Mouse (Mus musculus) kidney, embryonic 16.5 days (tissue): ENCODE data around the gene Fam69a. TPM values are rescaled to one million over a fixed set of nuclear protein-coding genes. Genes with fewer than 3 reads are reported as not detected.

ENCODE experiments used
- ATAC-seq: fragments of 200-750 bp; cut with Nextera tagmentation; 2 replicates; pipeline ENCODE4 v1.8.0; 2017; ENCODE audit warnings: moderate TSS enrichment; ENCODE audit not compliant: low FRiP score, low TSS enrichment
- H3K27ac ChIP-seq: fragments of 300-500 bp; sonication (generic); 2 replicates; pipeline ENCODE4 v1.5.1; 2014; ENCODE audit warnings: low read length
- H3K27me3 ChIP-seq: fragments of 300-500 bp; sonication (generic); 2 replicates; pipeline ENCODE4 v1.6.1; 2014; ENCODE audit warnings: low read length, control low read depth, mixed read lengths; ENCODE audit not compliant: insufficient read depth
- H3K36me3 ChIP-seq: fragments of 300-500 bp; sonication (generic); 2 replicates; pipeline ENCODE4 v1.6.1; 2014; ENCODE audit warnings: low read length, control low read depth, mixed read lengths; ENCODE audit not compliant: insufficient read depth
- H3K4me1 ChIP-seq: fragments of 300-500 bp; sonication (generic); 2 replicates; pipeline ENCODE4 v1.6.1; 2014; ENCODE audit warnings: low read length, control low read depth, mixed read lengths; ENCODE audit not compliant: insufficient read depth
- H3K4me2 ChIP-seq: fragments of 300-500 bp; sonication (generic); replicated peaks from 2 replicates; pipeline ENCODE4 v1.6.1; 2014; ENCODE audit warnings: low read depth, low read length
- H3K4me3 ChIP-seq: fragments of 300-500 bp; sonication (generic); 2 replicates; pipeline ENCODE4 v1.5.1; 2014; ENCODE audit warnings: mild to moderate bottlenecking, low read length
- H3K9ac ChIP-seq: fragments of 300-500 bp; sonication (generic); replicated peaks from 2 replicates; pipeline ENCODE4 v1.6.1; 2014; ENCODE audit warnings: low read length
- H3K9me3 ChIP-seq: fragments of 300-500 bp; sonication (generic); 2 replicates; pipeline ENCODE4 v1.6.1; 2016; ENCODE audit warnings: low read length, control low read depth
- WGBS: fragments of 180-500 bp; shearing (Covaris S2); extraction: QIAGEN DNeasy Blood & Tissue Kit; methylation state at CpG from one replicate; pipeline ENCODE4 v1.1.7; 2014; 5-methylcytosine and 5-hydroxymethylcytosine counted together
- polyA plus RNA-seq: library from polyadenylated mRNA; unstranded; fragments of >200 nt; fragmentation: Nextera tagmentation; extraction: Ambion mirVana; gene quantifications from 2 replicates; pipeline ENCODE4 v1.2.1, GENCODE M21; 2015

The Fam69a gene
- polyA plus RNA-seq, 1 experiment from 2014 or later = 20.8 TPM

DNA sequence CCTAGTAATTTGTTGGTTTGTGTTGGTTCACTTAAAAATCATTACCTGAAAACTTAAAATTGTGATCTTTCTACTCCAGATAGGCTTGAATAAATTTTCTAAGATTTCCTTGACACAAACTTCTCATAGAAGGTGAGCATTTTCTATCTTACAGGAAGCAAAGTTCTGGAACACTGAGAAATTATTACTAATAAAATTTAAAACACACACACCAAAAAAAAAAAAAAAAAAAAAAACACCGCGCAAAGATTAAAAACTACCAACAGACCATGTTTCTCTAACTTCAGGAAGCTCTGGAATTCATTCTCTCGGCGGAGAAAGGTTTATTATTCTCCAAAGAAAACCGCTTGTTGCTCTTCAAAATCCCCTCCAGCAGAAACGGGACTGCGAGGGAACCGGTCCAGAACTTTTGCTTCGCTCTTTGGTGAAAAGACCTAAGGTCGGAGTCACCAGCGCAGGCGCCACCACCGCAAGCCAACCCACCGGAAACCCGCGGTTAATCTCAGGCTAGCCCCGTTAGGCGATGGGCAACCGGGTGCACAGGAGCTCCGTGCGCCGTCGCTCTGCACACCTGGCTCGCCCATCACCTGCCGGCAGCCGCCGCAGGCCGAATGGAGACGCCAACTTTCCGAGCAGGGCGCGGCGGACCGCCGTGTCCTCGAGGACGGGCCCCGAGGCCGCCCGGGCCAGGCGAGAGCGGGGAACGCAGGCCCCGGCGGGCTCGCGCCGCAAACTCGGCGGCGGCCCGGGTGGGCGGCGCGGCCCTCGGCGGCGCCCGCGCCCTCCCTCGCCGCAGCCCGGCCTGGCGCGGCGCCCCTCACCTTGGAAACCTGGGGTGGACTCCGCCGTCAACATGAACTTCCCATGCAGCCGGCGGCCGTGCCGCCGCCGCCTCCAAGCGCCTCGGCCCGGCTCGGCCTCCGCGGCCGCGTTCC lies 118.6 kb downstream of the Fam69a start:
- H3K9ac ChIP-seq = peak overlapping the region; percentile 97
- H3K4me2 ChIP-seq = peak overlapping the region; percentile 53
- H3K36me3 ChIP-seq = no peaks in the 10 kb centered on the region
- H3K9me3 ChIP-seq = no peaks in the 10 kb centered on the region
- under 1% methylated on average over 68 of the region's 82 CpGs for WGBS
- peak overlapping the region; percentile 95 for H3K27ac ChIP-seq
- H3K4me1 ChIP-seq = peaks cover 16% of the 10 kb centered on the region
- no peaks in the 10 kb centered on the region for H3K27me3 ChIP-seq
- peak overlapping the region; percentile 74 for H3K4me3 ChIP-seq
- peak; percentile 78 for ATAC-seq

DNA sequence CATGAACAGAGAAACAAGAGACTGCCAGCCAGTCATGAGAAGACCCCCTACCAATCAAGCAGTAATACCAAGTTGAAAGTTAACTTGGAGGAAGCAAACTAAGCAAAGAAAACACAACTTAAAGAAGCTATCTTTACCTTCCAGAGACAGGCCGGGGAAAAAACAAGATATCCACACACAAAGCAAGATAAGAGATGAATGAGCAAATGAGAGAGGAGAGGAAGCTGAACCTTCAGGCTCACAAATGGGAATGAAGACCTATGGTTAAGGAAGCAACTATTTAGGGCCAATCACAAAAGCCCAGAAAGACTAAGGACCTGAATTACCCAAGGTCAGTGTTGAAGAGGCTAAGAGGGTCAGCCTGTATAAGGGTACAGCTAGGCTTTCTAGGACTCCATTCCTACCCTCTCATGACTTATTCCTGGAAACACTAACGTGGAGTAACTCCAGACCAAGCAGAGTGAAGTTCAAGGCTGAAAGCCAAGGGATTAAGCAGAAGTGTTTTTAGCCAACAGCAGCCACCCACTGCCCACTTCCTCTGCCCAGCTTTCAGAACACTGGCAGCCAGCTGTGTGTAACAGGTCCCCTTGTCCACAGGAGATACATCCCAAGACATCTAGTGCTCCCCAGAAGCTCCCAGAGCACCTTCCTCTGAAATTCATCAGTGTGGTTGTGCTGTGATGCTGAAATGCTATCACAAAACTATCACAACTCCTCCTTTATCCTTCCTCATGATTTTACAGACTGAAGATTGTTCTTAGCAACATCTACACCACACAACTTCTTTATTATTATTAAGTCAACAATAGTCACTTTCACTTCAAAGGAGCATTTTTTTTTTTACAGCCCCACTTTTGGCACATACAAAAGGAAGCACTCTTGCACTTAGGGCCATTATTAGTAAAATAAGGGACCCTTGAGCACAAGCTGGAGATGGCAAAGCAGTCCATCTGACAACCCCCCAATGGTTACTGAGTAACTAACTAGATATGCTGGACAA lies 120.5 kb downstream of the Fam69a start:
- H3K4me3 ChIP-seq = peak overlapping the region; percentile 2; the same call in 1 of the 2 replicates
- peaks cover 16% of the 10 kb centered on the region for H3K4me1 ChIP-seq
- peak overlapping the region; percentile 40; the same call in 1 of the 2 replicates for H3K27ac ChIP-seq
- 65% methylated on average over 2 of the region's 2 CpGs for WGBS
- no peak for ATAC-seq
- H3K4me2 ChIP-seq = peak overlapping the region; percentile 15; the same call in 1 of the 2 replicates
- H3K9me3 ChIP-seq = no peaks in the 10 kb centered on the region
- no peaks in the 10 kb centered on the region for H3K27me3 ChIP-seq
- no peaks in the 10 kb centered on the region for H3K36me3 ChIP-seq
- H3K9ac ChIP-seq = no peak overlapping the region

DNA sequence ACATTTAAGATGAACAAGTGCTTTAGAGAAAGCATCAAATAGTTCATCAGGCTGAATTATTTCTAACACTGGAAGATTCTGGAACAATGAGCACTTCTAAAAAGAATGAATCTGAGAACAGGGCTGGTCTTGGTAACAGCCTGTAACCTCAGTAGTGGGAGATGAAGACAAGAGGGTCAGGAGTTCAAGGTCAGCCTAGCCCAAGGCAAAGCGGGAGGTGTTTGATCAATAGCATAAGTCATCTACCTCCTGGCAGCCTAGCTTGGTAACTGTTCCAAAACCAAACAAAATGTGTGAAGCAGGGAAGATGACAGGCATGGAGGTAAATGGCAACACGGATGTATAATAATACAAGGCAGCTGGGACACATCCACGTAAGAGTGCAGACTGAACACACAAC lies 122.9 kb downstream of the Fam69a start:
- Histone ChIP-seq H3K27ac (no peak overlapping the region), H3K36me3 (no peaks in the 10 kb centered on the region), H3K4me1 (peaks cover 16% of the 10 kb centered on the region), H3K27me3 (no peaks in the 10 kb centered on the region), H3K4me3 (no peak overlapping the region), H3K9me3 (no peaks in the 10 kb centered on the region), H3K4me2 (no peak overlapping the region), H3K9ac (no peak overlapping the region)
- ATAC-seq = no peak
- WGBS = 84% methylated on average over 3 of the region's 3 CpGs

DNA sequence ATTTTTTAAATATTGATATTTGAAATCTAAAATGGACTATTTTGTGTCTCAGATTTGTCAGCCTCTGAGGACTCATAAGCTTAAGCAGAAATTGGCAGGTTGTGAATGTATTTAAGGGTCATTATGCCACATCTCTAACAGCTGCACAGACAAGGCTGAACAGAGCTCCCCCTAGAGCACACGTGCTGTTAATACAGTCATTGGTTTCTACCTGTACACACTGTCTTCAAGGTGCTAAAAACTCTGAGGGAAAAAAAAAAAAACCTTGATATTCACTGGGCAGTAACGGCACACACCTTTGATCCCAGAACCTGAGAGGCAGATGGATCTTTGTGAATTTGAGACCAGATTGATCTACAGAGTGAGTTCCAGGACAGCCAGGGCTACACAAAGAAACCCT lies 127.9 kb downstream of the Fam69a start:
- peaks cover 9% of the 10 kb centered on the region for H3K4me1 ChIP-seq
- H3K9me3 ChIP-seq = no peaks in the 10 kb centered on the region
- ATAC-seq = no peak
- no peaks in the 10 kb centered on the region for H3K36me3 ChIP-seq
- H3K4me3 ChIP-seq = no peak overlapping the region
- no peak overlapping the region for H3K4me2 ChIP-seq
- H3K27ac ChIP-seq = no peak overlapping the region
- no peaks in the 10 kb centered on the region for H3K27me3 ChIP-seq
- WGBS = 43% methylated on average over 2 of the region's 2 CpGs
- H3K9ac ChIP-seq = no peak overlapping the region

Other genes starting within 250 kb of the Fam69a start
- 0.15 and 0.33 TPM in 2 replicates for gene Ube2d2b, start 157.0 kb downstream of the Fam69a start, polyA plus RNA-seq
- gene Evi5, start 112.0 kb downstream of the Fam69a start, polyA plus RNA-seq = 76.5 and 79.9 TPM in 2 replicates
- gene Rpl5, start 86.6 kb downstream of the Fam69a start, polyA plus RNA-seq = 81.1 and 82.6 TPM in 2 replicates
- gene Mtf2, start 78.6 kb upstream of the Fam69a start, polyA plus RNA-seq = 91.5 and 97.4 TPM in 2 replicates
- gene Tmed5, start 145.5 kb upstream of the Fam69a start, polyA plus RNA-seq = 40.3 and 42.0 TPM in 2 replicates
- 7.2 and 13.5 TPM in 2 replicates for gene Ccdc18, start 145.8 kb upstream of the Fam69a start, polyA plus RNA-seq